Mouse (Mus musculus) monocyte, adult 5-6 weeks (primary cell): ENCODE results near the gene Cox8b. TPM values are rescaled to one million over a fixed set of nuclear protein-coding genes. Genes with fewer than 3 reads are reported as not detected.
"Not testable (repeated sequence)": the region's sequence is repeated elsewhere in the genome, so short reads cannot be mapped to it uniquely, and the experiment has no call there.

Experiments
- ATAC-seq: fragments of 153-309, 156-312 bp; replicated peaks from 2 replicates; pipeline ENCODE4 v1.8.0; 2017; ENCODE audit warnings: mild to moderate bottlenecking; ENCODE audit not compliant: low TSS enrichment, insufficient number of reproducible peaks, severe bottlenecking, poor library complexity, low FRiP score
- total RNA-seq: library from RNA; stranded (forward); fragments of 200-1000, 200-491, 200-594 nt; gene quantifications from 3 replicates; pipeline ENCODE4 v1.2.3, GENCODE M21; 2017

The Cox8b gene
- total RNA-seq, 1 experiment from 2014 or later = not detected

GRCm38 (mm10) chr7:140920418-140921029 lies 20.3 kb upstream of the Cox8b start, which contains the start of gene Nlrp6:
Gene Nlrp6 (plus strand): TSS chr7:140920902.
- no peak for ATAC-seq

DNA sequence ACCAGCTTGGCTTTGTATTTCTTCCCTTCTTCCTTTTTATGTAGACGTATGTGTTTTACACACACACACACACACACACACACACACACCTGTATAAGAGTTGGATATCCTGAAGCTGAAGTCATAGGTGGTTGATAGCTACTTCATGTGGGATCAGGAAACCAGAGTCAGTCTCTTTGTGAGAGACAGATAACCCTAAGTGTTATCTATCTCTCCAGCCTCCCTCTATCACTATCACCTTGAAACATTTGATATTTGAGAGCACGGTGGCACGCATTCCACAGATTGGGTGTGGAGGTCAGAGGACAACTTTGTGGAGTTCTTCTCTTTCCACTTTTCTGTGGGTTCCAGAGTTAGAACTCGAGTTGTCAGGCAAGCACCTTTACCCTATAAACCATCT lies 19.7 kb upstream of the Cox8b start:
- ATAC-seq = no peak

- ATAC-seq = no peak
These were observed 13.9 kb upstream of the Cox8b start for GRCm38 (mm10) chr7:140914031-140914690.

DNA sequence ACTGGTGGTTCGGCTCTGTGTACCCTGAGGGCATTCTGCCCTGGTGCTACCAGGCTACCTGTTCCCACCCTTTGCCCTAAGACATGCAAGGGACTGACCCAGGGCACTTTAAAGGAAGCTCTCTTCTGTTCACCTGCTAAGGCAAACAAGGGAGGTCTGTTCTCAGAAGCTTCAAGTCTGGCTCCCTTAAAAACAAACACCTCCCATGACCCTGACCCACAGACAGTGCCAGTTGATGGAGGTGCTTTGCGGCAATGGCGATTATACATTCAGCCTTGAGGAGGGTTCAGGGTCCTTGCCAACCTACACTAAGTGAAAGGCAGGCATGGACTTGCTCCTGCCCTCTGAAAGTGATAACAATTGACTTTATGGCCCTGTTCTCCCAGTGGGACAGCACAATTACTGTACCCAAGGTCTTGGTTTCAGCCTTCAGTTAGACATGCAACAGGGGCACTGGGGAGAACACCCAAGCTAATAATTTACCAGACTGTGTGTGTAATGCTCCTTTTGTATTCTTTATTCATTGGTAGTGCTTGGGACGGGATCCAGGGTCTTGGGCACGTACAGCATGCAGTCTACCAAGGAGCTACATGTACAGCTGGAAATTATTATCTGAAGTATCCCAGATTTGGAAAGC lies 12.7 kb upstream of the Cox8b start:
- no peak for ATAC-seq

DNA sequence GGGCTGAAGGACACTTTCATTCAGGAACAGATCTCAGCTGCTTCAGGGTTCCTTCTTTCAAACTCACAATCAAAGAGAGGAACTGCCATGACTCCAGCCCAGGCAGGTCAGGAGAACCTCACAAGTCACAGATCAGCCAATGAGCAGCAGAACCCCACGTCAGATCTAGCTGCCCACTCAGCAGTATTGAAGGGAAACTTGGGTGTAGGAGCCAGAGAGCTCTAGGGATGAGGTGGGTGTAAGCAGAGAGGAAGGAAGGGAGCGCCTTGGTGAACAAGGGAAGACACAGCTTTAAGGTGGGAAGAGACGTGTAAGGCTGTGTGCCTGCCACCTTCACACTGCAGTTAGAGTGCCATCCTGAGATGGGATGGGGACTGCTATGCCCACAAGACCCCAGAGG lies 12.0 kb upstream of the Cox8b start:
- ATAC-seq = no peak

DNA sequence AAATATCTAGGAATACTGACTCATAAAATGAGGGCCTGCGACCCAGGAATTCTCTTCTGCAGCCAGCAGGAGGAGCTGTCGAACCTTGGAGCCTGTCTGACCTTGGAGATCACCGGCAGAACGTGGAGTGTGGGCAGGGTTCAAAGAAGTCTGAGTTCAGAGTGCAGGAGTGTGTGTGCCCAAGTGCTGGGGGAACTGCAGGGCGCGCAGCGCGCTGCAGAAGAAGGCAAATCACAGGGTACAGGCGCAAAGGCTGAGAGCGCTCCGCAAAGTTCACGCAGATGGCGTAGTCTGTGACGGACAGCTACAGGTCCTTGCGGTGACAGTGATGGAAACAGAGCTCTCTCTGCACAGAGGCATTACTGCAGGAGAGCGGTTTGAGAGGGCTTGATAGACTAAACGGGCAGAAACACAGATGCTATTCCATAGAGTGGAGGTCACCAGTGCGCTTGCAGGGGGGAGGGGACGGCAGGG lies 8.4 kb upstream of the Cox8b start:
- ATAC-seq = peak; percentile 88

- no peak for ATAC-seq
These were observed 7.9 kb upstream of the Cox8b start for GRCm38 (mm10) chr7:140908181-140908580.

- no peak for ATAC-seq
These were observed 7.5 kb upstream of the Cox8b start for GRCm38 (mm10) chr7:140907697-140908096.

- no peak for ATAC-seq
These were observed 6.9 kb upstream of the Cox8b start for GRCm38 (mm10) chr7:140907131-140907530.

DNA sequence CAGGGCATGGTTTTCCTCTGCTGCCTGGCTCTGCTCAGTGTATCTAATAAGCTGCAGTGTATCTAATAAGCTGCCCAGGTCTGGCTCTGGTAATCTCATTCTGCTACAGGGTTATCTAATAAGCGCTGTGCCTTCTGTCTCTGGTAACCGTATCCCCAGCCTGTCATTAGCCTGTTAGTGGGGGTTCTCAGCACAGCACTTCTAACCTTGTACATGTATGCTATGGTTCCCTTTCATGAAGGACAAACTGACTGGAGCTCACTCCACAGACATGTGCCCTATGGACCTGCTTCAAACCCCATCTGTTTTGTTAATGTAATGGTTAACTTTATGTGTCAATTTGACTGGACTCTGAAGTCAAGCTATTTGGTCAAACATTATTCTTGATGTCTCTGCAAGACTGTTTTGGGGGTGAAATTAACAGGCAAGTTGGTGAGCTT lies 5.4 kb upstream of the Cox8b start:
- ATAC-seq = no peak

- ATAC-seq = peak; percentile 63
These were observed 3.0 kb upstream of the Cox8b start for GRCm38 (mm10) chr7:140903212-140903611.

DNA sequence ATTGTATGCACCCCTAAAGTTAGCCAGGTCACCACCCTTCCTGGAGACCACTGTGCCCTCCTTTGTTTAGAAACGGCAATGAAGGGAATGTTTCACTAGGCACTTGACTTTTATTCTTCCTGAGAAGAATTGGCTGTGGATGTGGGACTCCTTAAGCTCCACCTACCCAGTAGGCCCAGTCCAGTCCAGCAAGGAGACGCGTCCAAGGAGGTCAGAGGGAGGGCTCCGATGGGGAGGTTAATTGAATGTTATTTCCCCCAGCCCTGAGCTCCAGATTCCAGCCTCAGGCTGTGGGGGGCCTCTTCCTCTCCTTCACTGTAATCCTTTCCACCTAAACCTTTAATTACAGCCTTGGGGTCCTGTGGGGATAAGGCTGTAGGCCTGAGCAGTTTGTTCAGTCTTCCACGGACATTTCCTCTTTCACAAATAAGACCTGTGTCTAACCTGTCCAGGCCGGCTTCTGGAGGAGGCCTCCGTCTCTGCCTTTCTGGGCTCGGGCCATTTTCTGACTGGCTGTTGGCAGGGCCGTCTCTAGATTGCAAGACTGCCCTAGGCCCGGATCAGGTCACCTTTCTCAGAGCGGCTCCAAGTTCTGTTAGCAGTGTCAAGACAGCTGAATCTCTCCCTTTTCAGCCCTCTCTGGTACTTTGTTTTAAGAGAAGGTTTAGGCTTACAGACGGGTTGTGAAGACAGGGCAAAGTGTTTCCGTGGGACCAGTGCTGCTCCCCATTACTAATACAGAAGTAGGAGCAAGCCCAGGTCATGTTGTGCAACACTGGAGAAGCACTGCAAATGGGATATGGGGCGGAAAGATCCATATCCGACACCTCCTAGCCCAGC lies 2.0 kb upstream of the Cox8b start:
- no peak for ATAC-seq

DNA sequence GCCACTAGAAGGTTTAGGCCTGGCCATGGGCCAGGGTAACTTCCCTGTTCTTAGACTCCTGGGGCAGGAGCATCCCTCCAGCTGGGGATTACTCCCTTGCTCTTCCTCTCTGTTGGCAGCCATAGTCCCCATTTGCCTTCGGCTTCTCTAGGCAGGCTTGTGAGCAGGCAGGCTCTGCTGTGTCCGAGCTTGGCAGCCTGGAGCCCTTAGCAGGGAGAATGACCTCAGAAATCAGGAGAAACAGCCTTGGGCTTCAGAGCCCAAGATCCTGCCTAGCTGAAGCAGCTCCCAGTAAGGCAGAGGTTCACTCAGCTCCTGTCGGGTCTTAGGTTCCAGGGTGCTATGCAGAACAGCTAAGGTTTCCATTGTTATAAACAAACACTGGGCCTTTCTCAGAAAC lies 1.1 kb downstream of the Cox8b start:
- no peak for ATAC-seq

DNA sequence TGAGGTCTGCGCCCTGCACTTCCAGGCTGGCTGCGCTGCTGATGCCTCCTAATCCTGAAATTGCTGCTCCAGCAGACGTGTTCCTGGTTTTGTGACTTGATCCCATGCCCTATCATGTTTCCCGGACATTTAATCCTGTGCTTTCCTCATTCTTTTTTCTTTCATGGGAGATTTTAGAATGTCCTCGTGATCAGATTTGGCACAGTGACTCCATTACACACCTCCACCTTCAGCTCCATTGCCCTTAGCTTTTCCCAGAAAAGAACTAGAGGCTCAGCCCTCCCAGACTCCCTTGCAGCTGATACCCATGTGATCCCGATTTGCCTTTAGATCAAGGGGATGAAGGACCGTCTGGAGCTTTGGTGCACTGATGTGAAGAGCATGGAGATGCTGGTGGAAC lies 2.4 kb downstream of the Cox8b start:
- no peak for ATAC-seq

GRCm38 (mm10) chr7:140894611-140895010 lies 5.6 kb downstream of the Cox8b start:
- no peak for ATAC-seq

- ATAC-seq = no peak
These were observed 6.2 kb downstream of the Cox8b start for GRCm38 (mm10) chr7:140894031-140894430.

GRCm38 (mm10) chr7:140890636-140891035 lies 9.6 kb downstream of the Cox8b start:
- not testable (repeated sequence) for ATAC-seq

DNA sequence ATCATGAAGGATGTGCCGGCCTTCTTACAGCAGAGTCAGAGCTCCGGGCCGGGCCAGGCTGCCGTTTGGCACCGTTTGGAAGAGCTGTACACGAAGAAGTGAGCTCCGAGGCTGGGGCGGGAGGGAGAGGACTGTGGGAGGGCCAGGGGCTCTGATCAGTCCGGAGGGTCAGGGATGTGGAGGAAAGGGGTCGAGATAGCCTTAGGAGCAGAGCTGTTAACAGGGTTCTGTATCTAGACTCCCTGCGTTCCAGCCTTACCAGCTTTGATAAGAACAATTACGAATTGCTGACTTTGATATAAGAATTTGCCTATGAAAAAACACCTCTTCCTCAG lies 17.8 kb downstream of the Cox8b start:
- ATAC-seq = no peak
